Mouse (Mus musculus): ENCODE data around the gene Gm12695.

DNA sequence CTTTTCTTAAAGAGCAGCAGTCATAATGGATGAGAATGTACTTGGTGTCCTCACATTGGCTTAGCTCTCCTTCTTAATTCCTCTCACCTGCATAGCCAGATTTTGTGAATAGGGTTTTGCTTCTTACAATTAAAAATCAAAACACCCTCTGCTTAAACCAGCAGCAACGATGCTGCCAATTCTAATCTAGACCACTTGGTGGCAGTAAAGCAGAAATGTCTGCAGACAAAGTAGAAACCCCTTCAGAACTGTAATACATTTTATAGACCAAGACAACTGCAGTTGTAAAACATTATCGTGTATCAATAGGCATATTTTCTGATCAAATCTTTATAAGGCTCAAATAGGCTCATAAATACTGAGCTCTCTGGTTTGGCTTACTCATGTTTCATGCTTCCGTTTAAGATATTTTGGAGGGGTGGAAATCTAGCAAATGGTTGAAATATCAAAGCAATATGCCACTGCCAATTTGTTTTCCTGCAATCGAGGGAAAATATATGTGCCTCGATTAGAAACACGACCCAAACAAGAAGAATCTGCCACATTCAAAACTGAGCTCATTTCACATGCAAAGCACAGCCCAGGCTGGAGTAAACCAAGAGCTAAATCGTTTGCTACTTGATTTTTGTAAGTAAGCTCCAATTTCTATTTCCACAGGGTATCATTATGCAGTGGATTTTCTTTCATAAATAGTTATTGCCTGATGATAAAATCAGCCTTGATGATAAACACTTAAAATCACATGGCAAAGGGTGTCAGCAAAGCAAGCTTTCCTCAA, 14.6 kb upstream of the Gm12695 start:
- TF ChIP-seq CTCF (IDR thresholded peaks at IDR 0.05; ENCODE audit: control insufficient read depth, insufficient read depth, insufficient read length) (no peak), MYOD1 (IDR thresholded peaks at IDR 0.05; ENCODE audit: control insufficient read depth, insufficient read length, low read depth) (no peak), CEBPB (IDR thresholded peaks at IDR 0.05; ENCODE audit: low read depth) (no peak), USF1 (IDR thresholded peaks at IDR 0.05; ENCODE audit: low read depth) (no peak), MAX (IDR thresholded peaks at IDR 0.05) (no peak), MYOG (IDR thresholded peaks at IDR 0.05; ENCODE audit: control insufficient read depth, extremely low read depth, insufficient read length) (no peak)
